Mouse (Mus musculus) right cerebral cortex, adult 18-20 months (tissue): ENCODE measurements around the gene Mrvi1.

Experiments
- DNase-seq: peaks from one replicate; pipeline ENCODE4 v3.0.0; 2022; ENCODE audit warnings: mixed read lengths

Gene Mrvi1

DNA sequence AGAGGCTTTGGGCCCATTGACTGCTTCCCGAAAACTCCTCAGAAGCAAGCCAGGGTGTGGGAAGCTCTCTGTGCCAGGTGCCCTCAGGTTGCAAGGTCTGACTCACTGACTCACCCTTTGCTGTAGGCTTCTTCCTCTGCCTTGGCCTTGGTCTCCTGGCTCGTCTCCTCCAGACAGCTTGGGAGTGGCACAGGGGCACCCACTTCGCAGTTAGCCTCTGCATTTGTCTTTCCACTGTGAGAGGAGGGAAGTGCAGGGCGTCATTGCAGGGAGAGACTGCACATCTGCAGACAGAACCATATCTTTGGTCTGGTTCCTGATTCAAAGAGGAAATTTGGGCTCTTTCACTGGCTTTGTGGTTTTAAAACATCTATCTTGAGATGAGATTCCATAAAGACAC, 104.2 kb downstream of the Mrvi1 start:
- DNase-seq, result no peak

DNA sequence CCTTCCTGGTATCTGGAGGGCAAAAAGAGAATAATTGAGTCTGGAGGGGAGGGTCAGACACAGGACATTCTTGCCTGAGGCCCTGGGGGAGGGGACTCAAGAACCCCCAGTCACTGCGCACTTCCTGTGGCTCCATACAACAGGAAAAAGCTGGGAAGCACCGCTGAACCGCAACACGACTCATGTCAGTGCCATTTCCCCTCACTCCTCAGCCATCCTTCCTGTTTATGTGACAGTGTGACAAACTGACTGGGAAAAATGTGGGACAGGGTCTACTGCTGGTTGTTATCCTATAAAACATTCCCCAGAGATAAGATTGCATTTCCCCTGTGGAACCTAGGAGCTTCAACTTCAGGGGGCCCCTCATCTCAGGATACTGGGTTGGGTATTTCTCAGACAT, 105.3 kb downstream of the Mrvi1 start:
- no peak for DNase-seq

- DNase-seq, result no peak
These were observed 113.5 kb downstream of the Mrvi1 start for GRCm38 (mm10) chr7:110868807-110869206.

DNA sequence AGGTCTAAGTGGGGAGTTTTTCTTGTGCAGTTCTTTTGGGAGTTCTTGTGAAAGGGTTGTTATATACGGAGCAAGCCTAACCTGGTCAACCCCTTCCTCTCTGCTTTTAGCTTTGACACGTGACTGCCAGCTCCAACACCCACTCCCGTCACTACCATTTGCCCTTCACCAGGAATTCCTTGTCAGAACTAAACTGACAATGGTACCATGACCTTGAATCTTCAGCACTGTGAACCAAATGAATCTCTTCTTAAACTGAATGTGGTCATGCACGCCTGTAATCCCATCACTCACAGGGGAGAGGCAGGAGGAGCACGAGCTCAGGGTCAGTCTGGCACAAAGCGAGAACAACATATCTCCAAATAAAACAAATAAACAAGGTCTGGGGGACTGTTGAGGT, 115.1 kb downstream of the Mrvi1 start:
- DNase-seq, result no peak

GRCm38 (mm10) chr7:110866021-110866420, 116.2 kb downstream of the Mrvi1 start:
- no peak for DNase-seq

DNA sequence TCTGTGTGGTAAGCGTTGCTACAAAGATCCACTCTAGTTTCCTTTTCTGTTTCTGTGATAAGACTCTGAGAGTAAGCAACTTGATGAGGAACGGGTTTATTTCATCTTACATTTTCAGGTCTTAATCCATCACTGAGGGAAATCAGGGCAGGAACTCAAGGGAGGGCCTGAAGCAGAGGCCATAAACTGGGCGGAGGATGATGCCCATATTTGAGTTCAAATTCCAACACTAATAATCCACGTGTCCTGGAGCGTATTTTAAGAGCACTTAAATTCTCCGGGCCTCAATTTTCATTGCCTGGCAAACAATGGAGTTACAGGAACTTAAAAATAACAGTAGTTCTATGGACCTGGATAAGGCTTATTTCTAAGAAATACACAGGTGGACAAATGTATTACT, 116.7 kb downstream of the Mrvi1 start:
- no peak for DNase-seq

DNA sequence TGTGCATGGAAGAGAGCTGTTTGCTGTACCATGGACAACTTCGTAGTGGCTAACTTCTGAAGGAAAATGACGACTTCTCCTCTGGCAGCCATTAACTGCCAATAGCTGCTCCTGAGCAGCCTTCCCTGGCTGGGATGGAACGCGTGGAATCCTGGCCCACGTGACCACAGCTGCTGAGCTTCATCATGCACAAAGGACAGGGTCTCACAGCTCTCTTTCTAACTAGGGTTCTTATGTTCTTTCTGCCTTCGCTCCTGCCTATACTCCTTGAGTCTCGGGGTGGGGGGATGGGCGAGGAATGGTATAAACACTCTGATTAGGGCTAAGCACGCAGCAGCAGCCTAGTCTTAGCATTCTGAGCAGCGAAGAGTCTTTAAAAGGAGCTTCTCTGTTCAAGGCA, 117.2 kb downstream of the Mrvi1 start:
- DNase-seq, result no peak

GRCm38 (mm10) chr7:110862751-110863289, 119.4 kb downstream of the Mrvi1 start, which contains the start of gene Lyve1:
TSS of gene Lyve1 (minus strand) at chr7:110863239.
- DNase-seq, result no peak

- DNase-seq, result no peak
These were observed 122.1 kb downstream of the Mrvi1 start for GRCm38 (mm10) chr7:110860129-110860528.

DNA sequence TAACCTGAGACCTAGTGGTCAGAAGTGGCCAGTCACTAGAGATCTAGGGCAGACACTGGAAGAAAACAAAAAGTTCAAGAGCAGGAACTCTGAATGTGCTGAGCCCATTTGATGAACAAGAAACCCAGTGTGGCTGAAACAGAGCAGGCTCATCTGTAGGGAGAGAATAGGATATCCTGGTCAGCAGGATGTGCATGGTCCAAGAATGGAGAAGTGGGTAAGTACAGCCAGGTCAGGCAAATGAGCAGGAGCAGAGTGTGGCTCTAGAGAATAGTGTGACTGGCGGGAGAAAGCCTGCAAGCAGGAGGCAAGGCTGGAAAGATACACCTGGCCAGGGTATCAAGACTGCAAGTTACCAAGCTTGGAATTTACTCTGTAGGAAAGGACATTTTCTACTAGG, 126.7 kb downstream of the Mrvi1 start:
- no peak for DNase-seq

- DNase-seq, result no peak
These were observed 127.2 kb downstream of the Mrvi1 start for GRCm38 (mm10) chr7:110854927-110855546.

DNA sequence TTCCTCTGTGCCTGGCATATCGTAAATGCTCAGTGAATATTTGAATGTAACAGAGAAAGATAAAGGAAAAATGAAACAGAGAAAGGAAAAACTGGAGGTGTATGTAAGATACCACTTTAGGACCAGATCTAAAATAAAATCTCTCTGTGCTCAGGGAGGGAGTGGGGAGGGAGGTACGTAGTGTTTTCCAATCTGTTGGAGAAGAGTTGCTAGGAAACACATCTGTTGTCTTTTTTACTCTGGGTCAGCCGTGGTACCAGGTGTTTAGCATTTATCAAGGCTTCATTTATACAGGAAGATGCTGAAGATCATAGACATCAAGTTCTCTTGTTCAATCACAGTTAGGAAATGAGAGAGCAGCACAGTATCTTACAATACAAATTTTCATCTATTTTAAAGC, 127.7 kb downstream of the Mrvi1 start:
- DNase-seq, result peak; percentile 44

DNA sequence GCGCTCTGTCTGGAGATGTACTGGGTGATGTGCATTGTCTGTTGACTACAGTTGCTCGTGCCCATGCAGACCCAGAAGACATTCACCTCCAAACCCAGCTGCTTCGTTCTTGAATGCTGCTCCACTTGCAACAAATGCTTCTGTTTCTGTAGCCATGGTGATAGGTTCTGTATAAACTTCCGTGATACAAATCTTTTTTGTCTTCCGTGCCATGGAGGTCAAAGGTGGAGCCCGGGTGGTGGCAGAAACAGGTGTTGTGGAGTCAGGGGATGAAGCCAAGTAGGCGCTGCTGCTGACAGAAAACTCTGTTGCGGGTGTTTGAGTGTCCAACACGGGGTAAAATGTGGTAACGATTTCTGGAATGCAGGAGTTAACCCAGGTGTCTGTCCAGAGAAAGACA, 128.7 kb downstream of the Mrvi1 start:
- DNase-seq, result no peak

GRCm38 (mm10) chr7:110851541-110852203, 130.6 kb downstream of the Mrvi1 start:
- no peak for DNase-seq

- DNase-seq, result no peak
These were observed 133.9 kb downstream of the Mrvi1 start for GRCm38 (mm10) chr7:110848371-110848770.

DNA sequence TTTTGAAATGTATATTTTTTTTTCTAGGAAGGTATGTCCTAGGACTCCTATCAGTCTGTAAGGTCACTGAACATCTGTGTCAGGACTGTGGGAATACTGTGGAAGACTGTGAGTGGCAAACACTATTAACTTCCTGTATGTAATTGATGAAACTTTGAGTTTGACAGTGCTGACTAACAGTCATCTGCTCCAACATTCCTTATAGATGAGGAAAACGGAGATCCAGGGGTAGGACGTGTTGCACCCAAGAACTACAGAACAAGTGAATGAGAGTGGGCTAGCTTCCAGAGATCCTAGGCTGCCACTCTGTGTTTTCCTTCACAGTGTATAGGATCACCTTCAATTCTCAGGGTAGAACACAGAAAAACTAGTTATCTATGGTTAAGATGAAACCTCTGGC, 134.9 kb downstream of the Mrvi1 start:
- no peak for DNase-seq

DNA sequence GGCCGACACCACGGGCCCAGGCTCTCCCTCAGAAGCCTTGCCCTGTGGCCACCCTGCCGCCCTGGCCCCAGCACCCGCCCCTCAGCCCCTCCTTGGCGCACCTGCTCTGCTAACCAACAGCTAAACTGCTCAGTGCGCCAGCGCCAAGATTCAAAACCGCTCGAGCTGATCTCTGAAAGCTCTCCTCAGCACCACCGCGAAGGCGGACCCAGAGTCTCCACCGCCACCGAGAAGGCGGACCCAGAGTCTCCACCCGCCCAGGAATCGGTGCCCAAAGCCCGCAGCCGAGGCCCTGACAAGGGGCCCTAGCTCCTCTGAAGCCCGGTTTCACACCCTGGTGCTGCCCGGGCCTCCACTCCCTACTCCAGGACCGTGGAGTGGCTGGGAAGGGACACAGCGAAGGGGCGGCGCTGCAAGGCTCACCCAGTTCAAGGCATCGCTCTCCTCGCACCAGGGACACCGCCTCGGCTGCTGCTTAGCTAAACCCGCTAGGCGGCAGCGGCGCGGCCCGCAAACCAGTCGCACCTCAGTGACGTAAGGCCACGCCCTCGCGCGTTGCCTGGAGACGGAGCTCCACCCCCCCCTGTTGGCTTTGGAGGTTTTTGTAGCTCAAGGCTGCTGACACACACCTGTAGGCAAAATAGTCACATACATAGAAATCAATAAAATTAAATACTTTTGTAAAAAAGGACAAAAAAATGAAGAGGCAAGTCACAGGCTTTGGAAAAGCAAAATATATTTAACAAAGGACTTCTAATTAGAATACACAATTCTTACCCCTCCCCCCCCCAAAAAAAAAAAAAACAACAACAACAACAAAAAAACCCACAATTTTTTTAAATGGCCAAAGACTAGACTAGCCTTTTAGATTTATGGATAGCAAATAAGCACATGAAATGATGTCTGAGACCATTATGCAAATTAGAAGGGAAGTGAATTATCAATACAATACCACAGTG, 138.1 kb downstream of the Mrvi1 start, which contains the start of gene Rnf141:
Gene Rnf141 (minus strand): TSS at position 542 of the 959 bp plus-strand sequence.
- DNase-seq, result peak; percentile 93

DNA sequence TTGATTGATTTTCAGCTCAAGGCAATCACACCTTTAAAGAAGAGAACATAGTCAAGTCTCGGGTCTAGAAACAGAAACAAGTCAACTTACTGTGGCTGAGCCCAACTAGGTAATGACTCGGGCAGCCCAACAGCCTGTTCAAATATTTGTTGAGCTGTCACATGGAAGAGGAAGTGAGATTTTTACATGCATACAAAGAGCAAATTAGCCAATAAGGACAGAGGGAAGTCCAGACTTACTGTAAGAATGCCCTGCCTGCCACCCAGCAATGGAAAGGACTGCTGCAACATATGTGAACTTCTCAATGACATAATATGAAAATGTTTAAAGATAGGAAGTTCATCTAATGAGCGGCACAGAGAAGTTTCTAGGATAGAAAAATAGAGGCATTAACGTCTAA, 141.9 kb downstream of the Mrvi1 start:
- no peak for DNase-seq

DNA sequence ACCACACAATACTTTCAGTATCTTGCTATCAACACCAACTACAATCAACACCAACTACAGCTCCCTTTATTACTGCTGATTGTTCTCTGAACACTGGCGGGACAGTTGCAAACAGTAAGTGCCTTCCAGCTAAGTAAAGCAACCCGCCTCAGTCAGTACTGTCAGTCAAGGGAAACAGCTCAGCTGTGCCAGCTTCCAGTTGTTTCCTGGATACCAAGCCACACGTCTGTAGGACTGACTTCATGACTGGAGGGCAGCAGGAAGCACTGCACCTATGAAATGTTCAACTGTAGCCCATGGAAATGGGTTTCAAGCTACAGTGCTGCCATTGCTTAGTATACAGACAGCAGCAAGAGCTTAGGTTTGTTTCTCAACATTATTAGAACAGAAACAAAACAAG, 147.7 kb downstream of the Mrvi1 start:
- no peak for DNase-seq

GRCm38 (mm10) chr7:110834018-110834417, 148.2 kb downstream of the Mrvi1 start:
- DNase-seq, result no peak

GRCm38 (mm10) chr7:110833024-110833423, 149.2 kb downstream of the Mrvi1 start:
- DNase-seq, result no peak

GRCm38 (mm10) chr7:110823995-110824953, 158.0 kb downstream of the Mrvi1 start:
- DNase-seq, result no peak
